Mouse (Mus musculus): ENCODE data around the gene Spon1.

- no peak for TF ChIP-seq CTCF (conservative IDR thresholded peaks at IDR 0.05; ENCODE audit: insufficient read depth, insufficient read length, low read depth, low read length)
- no peak for TF ChIP-seq POLR2A (IDR thresholded peaks at IDR 0.05; ENCODE audit: low read depth, low read length)
Observed at GRCm38 (mm10) chr7:114065407-114066185, 299.8 kb downstream of the Spon1 start.

Data from kidney, adult 2 months (tissue).